Mouse (Mus musculus) erythroblast, embryonic 14.5 days (primary cell): Measurements from ENCODE around the gene Krt18.

Source experiments
- GATA1 ChIP-seq: IDR thresholded peaks from 2 replicates; pipeline ENCODE4 v1.6.1; 2012; ENCODE audit warnings: low read length, inconsistent platforms, mixed read lengths
- TAL1 ChIP-seq: IDR thresholded peaks from 3 replicates; pipeline ENCODE4 v1.6.1; 2012; ENCODE audit warnings: low read length, inconsistent platforms, mixed read lengths

DNA sequence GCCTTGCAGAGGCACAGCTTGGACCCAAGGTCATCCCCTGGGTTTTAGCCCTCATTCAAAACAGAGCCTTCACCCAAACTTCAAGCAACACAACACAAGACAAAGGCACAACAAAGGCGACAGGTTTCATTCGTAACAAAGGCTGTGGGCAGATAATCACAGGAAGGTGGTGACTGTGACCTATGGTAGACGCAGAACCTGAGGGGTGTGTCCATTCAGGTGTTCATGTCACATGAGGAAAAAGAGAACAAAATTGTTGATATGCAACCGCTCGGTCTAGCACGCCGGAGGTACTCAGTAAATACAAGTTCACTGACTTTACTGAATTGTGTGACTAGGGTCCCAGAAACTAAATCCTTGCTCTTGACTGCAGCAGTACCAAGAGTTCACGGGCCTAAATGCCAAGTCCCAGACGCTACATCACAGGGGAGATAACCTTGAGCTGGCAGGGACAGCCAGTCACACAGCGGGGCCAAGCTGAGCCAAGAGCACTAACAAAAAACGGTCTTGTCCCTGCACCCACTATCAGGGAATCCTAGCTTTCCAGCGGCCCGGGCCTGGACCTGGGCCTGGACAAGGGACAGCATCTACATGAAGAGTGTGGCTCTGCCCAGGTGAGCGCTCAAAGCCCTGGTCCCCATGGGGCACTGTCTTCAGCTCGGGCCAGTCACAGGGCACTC lies 28.7 kb downstream of the Krt18 start:
- TF ChIP-seq GATA1 (no peak), TAL1 (no peak)
